Mouse (Mus musculus) WW6 (cell line): Measurements from ENCODE around the gene Sim2.

ENCODE experiments used
- DNase-seq: peaks from one replicate; pipeline ENCODE4 v3.0.0-alpha.2; 2013; ENCODE audit warnings: low read depth, low spot score

Sim2 gene

DNA sequence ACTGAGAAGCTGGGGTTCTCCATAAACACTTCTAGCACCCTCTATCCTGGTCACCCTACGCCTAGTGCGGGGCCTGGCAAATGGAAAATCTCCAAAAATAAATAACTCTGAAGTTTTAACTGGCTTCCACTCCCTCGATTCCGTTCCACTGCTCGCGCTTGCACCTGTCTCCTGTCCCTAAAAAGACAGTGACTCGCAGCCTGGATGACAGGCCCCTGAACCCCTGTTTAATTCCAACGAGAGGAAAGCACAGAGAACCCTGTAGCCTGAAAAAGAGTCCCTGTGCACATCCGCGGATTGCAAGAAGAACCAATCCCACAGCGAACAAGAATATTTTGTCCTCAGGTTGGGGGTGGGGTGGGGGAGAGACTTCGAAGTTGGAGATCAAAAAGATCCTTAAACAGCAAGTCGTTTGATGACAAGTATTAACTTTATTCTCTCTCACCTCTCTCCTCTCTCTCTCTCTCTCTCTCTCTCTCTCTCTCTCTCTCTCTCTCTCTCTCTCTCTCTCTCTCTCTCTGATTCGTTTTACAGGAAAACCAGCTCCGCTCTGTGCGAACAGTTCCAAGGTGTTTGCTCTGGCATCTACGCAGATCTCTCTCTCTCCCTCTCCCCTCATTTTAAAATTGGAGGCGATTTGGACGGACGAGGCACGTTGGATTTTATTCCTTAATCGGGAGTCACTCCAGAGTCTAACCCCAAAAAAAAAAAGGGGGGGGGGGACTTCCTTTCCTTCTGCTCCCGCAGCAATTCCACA lies 6.2 kb upstream of the Sim2 start:
- DNase-seq, result no peak

- no peak for DNase-seq
Measured at GRCm38 (mm10) chr16:94079075-94079855, 5.5 kb upstream of the Sim2 start.

- DNase-seq, result no peak
Measured at GRCm38 (mm10) chr16:94079856-94080555, 4.7 kb upstream of the Sim2 start.

- DNase-seq, result no peak
Measured at GRCm38 (mm10) chr16:94081596-94081995, 3.1 kb upstream of the Sim2 start.

DNA sequence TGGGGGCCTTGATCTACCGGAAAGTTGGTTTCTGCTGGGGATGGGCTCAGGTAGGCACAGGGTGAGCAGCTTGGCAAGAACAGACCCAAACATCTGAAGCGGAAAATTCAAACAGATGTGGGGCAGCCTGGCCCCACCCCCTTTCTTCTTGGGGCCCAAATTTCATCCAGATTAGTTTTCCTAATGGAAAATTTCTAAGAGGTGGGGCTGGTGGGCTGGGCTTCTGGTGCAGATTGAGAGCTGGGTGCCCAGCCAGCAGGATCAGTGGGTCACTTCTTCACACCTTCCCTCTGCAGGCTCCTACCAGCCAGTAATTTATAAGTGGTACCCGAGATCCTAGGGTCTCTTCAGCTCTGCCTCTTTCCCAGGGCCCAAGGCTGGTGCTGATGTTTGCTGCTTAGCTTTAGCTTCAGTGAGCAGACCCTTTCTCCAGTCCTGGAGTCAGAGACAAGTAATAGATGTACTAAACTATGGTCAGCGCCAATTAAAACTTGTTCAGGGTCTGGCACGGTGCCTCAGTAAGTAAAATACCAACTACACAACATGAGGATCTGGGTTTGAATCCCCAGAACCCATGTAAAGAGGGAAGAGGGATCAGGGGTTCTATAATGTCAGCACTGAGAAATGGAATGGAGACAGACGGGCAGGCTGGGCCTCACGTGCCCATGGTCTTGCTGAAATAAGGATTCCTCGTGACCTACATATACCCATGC lies 2.6 kb upstream of the Sim2 start:
- no peak for DNase-seq

DNA sequence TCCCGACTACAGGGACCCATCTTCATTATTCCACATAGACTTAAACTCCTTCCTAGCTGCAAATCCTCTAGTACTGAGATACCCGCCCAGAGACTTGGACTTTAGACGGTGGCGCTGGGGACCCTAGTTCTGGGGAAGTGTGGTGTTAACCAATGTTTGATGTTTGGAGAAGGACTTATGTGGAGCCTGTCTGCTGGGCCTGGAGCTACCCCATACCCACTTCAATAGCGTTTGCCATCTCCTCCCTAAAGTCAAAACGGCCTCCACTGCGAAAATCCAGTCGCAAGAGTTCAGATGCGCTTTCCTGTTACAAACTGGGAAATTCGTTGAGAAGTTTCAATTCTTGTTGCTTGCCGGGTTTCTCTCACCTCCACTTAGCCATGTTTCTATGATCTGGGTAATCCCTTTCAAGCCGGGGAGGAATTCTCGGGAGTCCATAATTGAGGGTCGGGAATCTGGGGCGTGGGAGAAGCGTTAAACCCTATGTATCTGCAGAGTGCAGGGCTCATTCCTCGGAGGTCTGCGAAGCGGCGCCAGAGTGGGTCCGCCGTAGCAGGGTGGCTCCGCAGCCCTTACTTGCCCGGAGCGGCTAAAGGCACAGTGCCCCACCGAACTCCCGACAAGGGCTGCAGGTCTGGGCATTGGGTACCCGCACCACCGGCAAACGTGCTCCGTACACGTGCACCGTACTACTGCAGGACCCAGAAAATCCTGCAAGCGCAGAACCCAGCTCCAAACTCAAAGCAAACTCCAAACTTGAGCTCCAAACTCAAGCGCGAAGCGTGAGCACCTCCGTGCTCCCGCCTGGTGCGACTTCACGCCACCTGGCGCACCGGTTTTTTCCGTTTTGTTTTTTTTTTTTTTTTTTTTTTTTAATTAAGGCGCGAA lies 1.5 kb upstream of the Sim2 start:
- no peak for DNase-seq

DNA sequence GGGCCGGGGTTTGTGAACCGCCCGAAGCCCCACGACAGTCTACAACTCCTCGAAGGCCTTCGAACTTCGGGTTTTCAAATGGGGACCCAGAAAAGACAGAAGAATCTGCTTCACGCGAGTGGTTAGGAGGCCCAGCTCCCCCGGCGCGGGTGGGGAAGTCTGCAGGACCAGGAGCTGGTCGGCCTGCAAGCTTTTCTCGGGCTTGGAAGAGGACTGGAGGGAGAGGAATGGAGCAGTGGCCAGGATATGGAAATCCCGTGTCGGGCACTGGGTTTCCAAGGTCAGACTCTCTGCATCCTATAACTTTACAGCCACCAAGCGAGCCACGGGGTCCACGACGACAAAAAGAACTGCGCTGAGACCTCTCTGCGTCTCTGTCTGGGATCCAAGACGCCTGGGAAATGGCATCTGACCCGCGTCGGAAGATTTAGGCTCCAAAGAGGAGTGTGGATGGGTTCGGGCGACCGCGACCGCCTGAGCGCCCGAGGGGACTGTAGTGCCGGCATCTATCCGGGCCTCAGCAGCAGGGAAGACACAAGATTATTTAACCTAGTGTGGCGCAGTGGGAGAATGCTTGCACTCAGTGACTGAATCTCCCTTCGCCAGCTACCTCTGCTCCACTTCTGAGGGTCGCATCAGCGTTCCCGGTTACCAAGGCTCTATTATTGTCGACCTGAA lies 744 bp upstream of the Sim2 start:
- no peak for DNase-seq

DNA sequence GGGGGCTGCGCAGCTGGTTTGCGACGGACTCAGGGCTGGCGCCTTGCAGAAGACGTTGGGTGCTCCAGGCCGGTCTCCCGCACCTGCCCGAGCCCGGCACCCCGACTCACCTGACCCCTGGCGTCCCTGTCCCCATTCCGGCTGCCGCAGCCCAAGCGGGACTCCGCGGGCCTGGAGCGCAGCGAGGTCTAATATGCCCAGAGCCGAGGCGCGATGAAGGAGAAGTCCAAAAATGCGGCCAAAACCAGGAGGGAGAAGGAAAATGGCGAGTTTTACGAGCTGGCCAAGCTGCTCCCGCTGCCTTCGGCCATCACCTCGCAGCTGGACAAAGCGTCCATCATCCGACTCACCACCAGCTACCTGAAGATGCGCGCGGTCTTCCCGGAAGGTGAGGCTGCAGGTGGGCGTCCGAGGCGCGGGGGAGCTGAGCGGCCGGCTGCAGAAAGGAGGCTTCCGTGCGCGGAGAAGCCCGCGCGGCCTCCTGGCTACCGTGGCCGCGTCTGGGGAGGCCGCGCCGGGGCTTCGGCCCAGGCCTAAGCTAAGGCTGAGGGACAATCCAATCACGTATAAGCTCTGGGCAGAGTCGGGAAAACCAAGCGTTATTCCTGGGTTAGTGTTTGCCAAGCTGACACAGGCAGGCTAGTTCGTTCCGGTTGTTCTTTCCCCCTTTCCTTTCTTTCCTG lies 1.0 kb downstream of the Sim2 start:
- no peak for DNase-seq

- no peak for DNase-seq
Measured at GRCm38 (mm10) chr16:94086701-94087569, 2.2 kb downstream of the Sim2 start.

DNA sequence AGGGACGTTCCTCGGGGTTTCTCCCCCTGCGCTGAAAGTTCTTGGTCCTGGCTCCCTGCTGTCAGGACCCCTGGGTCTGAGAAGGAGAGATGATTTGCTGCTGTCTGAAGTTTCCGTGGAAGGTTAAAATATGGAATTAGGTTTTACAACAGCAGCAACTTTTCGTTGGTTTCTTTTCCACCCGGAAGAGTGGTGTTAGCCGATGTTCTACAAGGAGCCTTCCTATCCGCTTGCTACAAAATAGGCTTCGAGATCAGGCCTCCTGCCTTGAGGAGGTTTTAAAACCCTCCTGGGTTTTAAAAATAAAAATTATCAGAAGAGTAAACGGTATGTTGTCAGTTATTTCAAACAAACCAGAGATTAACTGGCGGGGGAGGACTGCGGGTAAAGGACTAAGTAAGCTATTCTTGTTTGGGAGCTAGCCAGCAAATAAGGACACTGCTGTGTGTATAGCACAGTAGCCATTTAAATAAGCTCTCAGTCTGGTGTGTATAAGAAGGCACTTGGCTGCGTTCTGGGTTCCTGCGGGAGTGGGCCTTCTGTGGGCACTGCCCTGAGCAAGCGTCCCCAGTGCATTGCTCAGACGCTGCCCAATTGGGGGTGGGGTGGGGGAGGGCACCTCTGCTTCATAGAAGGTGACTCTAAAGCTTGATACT lies 3.0 kb downstream of the Sim2 start:
- no peak for DNase-seq

DNA sequence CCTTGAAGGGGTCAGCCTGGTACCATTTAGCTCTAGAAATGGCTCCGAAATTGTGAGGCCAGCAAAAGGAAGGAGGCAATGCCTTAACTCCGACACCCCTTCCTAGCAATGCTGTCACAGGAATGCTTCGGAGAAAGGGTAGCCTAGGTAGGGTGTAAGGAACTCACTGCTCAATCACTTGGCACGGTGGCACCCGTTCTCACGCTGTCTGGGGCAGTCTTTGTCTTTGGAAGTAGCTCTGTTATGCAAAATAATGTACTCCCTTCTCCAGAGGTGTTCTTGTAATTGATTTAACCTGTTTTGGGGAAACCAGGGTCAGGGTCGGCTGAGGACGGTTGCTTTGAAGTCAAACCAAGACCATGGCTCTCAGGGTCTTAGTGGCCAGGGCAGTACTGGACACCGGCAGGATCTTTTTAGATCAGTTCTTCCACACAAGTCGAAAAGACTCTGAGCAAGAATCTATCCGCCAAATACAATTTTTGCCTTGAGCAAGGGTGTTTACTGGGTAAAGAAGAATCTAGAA lies 3.6 kb downstream of the Sim2 start:
- DNase-seq, result no peak

DNA sequence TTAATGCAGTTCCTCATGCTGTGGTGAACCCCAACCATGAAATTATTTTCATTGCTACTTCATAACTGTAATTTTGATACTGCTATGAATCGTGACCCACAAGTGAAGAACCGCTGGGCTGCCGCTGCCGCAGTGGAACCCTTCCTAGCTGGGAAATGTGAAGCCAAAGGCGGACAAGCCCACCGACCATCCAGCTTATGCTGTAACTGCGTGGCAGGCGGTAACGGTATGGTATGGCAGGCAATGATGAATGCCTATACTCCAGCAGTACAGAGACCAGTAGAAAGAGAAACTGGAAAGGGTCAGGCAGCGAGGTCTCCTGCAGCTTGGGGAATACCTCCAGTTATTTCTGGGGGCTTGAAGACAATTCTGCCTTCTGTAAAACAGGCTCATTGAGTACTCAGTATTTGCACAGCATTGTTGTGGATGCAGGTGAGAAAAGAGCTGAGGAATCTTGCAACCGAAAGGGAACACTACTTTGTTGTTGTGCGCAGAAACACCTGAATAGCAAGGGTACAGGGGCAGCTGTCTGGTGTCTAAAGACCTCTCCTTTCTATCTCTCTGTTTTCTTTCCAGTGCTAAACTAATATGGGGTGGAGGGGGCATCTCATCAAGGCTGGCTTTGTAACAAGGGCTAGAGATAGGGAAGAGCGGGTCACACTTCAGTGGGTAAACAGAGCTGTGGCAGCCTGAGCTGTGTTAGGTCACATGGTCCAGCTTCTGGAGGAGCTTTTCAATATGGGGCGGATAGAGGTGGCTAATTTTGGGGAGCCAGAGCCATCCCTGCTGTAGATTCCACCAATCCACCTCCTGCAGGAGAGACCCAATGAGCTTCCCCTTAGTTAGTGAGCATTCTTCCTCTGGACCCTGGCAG lies 4.3 kb downstream of the Sim2 start:
- DNase-seq, result no peak

DNA sequence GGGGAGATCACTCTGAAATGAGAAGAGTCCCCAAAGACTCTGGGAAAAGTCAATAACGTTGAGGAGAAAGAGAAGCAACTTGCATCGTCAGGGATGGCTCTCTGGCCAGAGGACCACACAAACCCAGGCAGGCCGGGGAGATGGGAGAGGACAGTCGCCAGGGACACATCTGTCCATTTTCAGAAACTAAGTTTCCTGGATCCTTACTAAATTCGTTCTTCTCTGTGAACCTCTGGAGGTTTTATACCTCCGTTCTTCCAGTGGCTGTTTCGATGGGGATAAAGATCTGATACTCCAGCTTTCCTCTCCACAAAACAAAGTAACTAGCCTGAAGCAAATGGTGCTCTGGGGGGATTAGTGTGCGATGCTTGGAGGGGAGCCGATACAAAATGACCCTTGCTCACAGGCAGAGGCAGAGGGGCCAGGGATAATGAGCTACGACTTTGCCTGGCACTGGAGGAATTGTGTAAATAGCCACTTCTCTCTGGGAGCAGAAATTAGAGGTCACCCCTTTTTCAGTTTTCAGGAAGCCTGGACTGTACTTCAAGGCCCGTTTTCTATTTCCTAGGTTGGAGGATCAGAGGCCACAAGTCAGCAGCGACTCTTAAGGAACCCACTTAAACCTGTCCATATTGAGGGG lies 7.9 kb downstream of the Sim2 start:
- no peak for DNase-seq

- no peak for DNase-seq
Measured at GRCm38 (mm10) chr16:94093151-94093863, 8.6 kb downstream of the Sim2 start.

- DNase-seq, result no peak
Measured at GRCm38 (mm10) chr16:94094251-94095108, 9.7 kb downstream of the Sim2 start.
